ENCODE assay signal across 8 mouse cellular contexts in genomic region chr6:148943695-148944094, GRCm38 (mm10). TPM values are rescaled to one million over a fixed set of nuclear protein-coding genes. Genes with fewer than 3 reads are reported as not detected.
DNase-seq lines count a peak whose midpoint lies in the region; ATAC-seq and TF ChIP-seq lines count a peak whose summit lies in the region.

No protein-coding gene starts in this region.

- peak overlapping the region; percentile 99 for H3K9ac ChIP-seq in hindbrain, embryonic 11.5 days (ENCODE audit: low read depth, low read length)
- peak overlapping the region; percentile 93 for H3K9ac ChIP-seq in liver, embryonic 14.5 days (replicated peaks)

- peaks cover 64% of the 10 kb centered on the region for H3K4me1 ChIP-seq in E14TG2a.4 (replicated peaks; ENCODE audit: low read depth, low read length)
- H3K4me1 ChIP-seq in hindbrain, embryonic 11.5 days (replicated peaks; ENCODE audit: control insufficient read depth, insufficient read depth, low read length): peaks cover 3% of the 10 kb centered on the region; the same call in 1 of the 2 replicates
- peaks cover 5 to 17% of the 10 kb centered on the region in 2 experiments; a peak in 3 of 4 replicates for H3K4me1 ChIP-seq in liver, embryonic 14.5 days (replicated peaks; ENCODE audit: control insufficient read depth in 2 of 2, insufficient read depth in 2 of 2, low read length in 1 of 2)

- ATAC-seq in hindbrain, embryonic 11.5 days (ENCODE audit: low FRiP score): no peak
- ATAC-seq in liver, embryonic 14.5 days (ENCODE audit: insufficient read depth): no peak

- no peak for TF ChIP-seq EP300 in liver, embryonic 14.5 days (IDR thresholded peaks at IDR 0.05; ENCODE audit: low read depth)

- no peak for TF ChIP-seq CTCF in E14TG2a.4 (conservative IDR thresholded peaks at IDR 0.05; ENCODE audit: low read length)
- TF ChIP-seq CTCF in liver, embryonic 14.5 days (IDR thresholded peaks at IDR 0.05; ENCODE audit: low read depth): no peak

- H3K4me2 ChIP-seq in hindbrain, embryonic 11.5 days (replicated peaks; ENCODE audit: low read depth, low read length): peak overlapping the region; percentile 64
- H3K4me2 ChIP-seq in liver, embryonic 14.5 days (ENCODE audit: low read depth): peak overlapping the region; percentile 99

- peak overlapping the region; percentile 94 for H3K4me3 ChIP-seq in E14TG2a.4 (replicated peaks; ENCODE audit: low read length)
- peak overlapping the region; percentile 85 for H3K4me3 ChIP-seq in hindbrain, embryonic 11.5 days (ENCODE audit: low read depth, low read length)
- peak overlapping the region; percentile 12 to 88; a peak in 3 of 4 replicates for H3K4me3 ChIP-seq in liver, embryonic 14.5 days (ENCODE audit: insufficient read depth in 1 of 2, low read depth in 2 of 2, low read length in 2 of 2)

- 12% methylated on average over 3 of the region's 3 CpGs for WGBS in hindbrain, embryonic 11.5 days
- 19% methylated on average over 3 of the region's 3 CpGs for WGBS in liver, embryonic 14.5 days (ENCODE audit: insufficient replicate concordance)

- no peak overlapping the region for H3K27ac ChIP-seq in hindbrain, embryonic 11.5 days (ENCODE audit: low read depth, low read length)
- no peak overlapping the region; the same call in 1 of the 2 replicates for H3K27ac ChIP-seq in liver, embryonic 14.5 days

- peaks cover 54% of the 10 kb centered on the region for H3K36me3 ChIP-seq in E14TG2a.4 (ENCODE audit: insufficient read depth, low read length)
- no peaks in the 10 kb centered on the region for H3K36me3 ChIP-seq in hindbrain, embryonic 11.5 days (ENCODE audit: control insufficient read depth, insufficient read depth, low read length)
- H3K36me3 ChIP-seq in liver, embryonic 14.5 days (replicated peaks; ENCODE audit: control insufficient read depth, insufficient read depth, low read depth): peaks cover 2% of the 10 kb centered on the region

- no peaks in the 10 kb centered on the region for H3K27me3 ChIP-seq in E14TG2a.4 (ENCODE audit: insufficient read depth, low read length)
- H3K27me3 ChIP-seq in hindbrain, embryonic 11.5 days (ENCODE audit: control insufficient read depth, insufficient read depth, low read length): no peaks in the 10 kb centered on the region
- H3K27me3 ChIP-seq in liver, embryonic 14.5 days (ENCODE audit: control insufficient read depth, insufficient read depth, low read length): no peaks in the 10 kb centered on the region

- H3K9me3 ChIP-seq in E14TG2a.4 (ENCODE audit: low read length): no peaks in the 10 kb centered on the region
- H3K9me3 ChIP-seq in hindbrain, embryonic 11.5 days (ENCODE audit: control insufficient read depth, low read length): no peaks in the 10 kb centered on the region
- no peaks in the 10 kb centered on the region for H3K9me3 ChIP-seq in liver, embryonic 14.5 days (ENCODE audit: control insufficient read depth, low read length)

- peak; percentile 40 for DNase-seq in embryo, embryonic 10.5 days (ENCODE audit: low spot score)
- DNase-seq in embryo, embryonic 9.5 days (ENCODE audit: extremely low spot score): no peak
- DNase-seq in hindbrain, embryonic 11.5 days (ENCODE audit: low spot score): peak; percentile 30
- DNase-seq in liver, embryonic 14.5 days (ENCODE audit: low read depth in 3 of 3, low spot score in 3 of 3): peak in 1 of 3 experiments; percentile 23
- DNase-seq in frontal cortex, postnatal 36 days (ENCODE audit: low spot score in 2 of 2): no peak
- DNase-seq in left cerebral cortex, adult 8-10 months (ENCODE audit: low spot score in 2 of 2): no peak
- no peak for DNase-seq in lung, postnatal 25 days (ENCODE audit: low spot score)

RNA-seq across cellular contexts. Expression of gene Sinhcaf, which starts 2.6 kb away (rescaled TPM):
- polyA plus RNA-seq in hindbrain, embryonic 11.5 days (2014; fragmentation: Nextera tagmentation; extraction: Ambion mirVana): 246 and 283 TPM in 2 replicates
- 5.1 and 7.5 TPM in 2 replicates for polyA plus RNA-seq in liver, embryonic 14.5 days (2012; rRNA removed)
- polyA plus RNA-seq in liver, embryonic 14.5 days (2014; fragmentation: Nextera tagmentation; extraction: Ambion mirVana): 15.1 and 16.6 TPM in 2 replicates
- 1 to 10 TPM; 2.3 to 4.3 (median 3.4) TPM for total RNA-seq in left cerebral cortex, adult 8-10 months (2022)

RNA-seq across cellular contexts. Expression of gene Caprin2, which starts 47.7 kb away (rescaled TPM):
- polyA plus RNA-seq in hindbrain, embryonic 11.5 days (2014; fragmentation: Nextera tagmentation; extraction: Ambion mirVana): 10.7 and 13.1 TPM in 2 replicates
- polyA plus RNA-seq in liver, embryonic 14.5 days (2012; rRNA removed): 6.4 and 8.0 TPM in 2 replicates
- 3.1 and 4.5 TPM in 2 replicates for polyA plus RNA-seq in liver, embryonic 14.5 days (2014; fragmentation: Nextera tagmentation; extraction: Ambion mirVana)
- 10 to 100 TPM in 1 of 4 experiments, 1 to 10 TPM in 3; 8.0 to 12.0 (median 9.2) TPM for total RNA-seq in left cerebral cortex, adult 8-10 months (2022)

Comparison
In these comparisons a context has a peak if more than half of its experiments do, and no peak if none do; other contexts are left out.
1. DNase-seq: peak in embryo, embryonic 10.5 days (single experiment) and hindbrain, embryonic 11.5 days (single experiment); none in embryo, embryonic 9.5 days (single experiment), frontal cortex, postnatal 36 days (0 of 2), left cerebral cortex, adult 8-10 months (0 of 2) and lung, postnatal 25 days (single experiment).
2. RNA of gene Sinhcaf, which starts 2.6 kb away (polyA plus RNA-seq): 246 to 283 TPM in hindbrain, embryonic 11.5 days; 5.1 to 16.6 TPM in liver, embryonic 14.5 days; every median in the first group is over 10 times any median in the second.
3. Peak in every context shown above with its lines, with median percentiles within 50 percentile points of each other: H3K4me3 ChIP-seq.